Mouse (Mus musculus) C2C12 (cell line): ENCODE measurements around the gene Pcolce2.

Experiments used
- CTCF ChIP-seq: IDR thresholded peaks from one replicate; pipeline ENCODE4 v1.5.1; 2011; ENCODE audit not compliant: control insufficient read depth, insufficient read depth, insufficient read length
- MAX ChIP-seq: IDR thresholded peaks from one replicate; pipeline ENCODE4 v1.6.1; 2011; ENCODE audit warnings: mild to moderate bottlenecking, control low read depth
- USF1 ChIP-seq: IDR thresholded peaks from one replicate; pipeline ENCODE4 v1.6.1; 2011; ENCODE audit warnings: low read depth, mild to moderate bottlenecking, control low read depth, moderate library complexity

DNA sequence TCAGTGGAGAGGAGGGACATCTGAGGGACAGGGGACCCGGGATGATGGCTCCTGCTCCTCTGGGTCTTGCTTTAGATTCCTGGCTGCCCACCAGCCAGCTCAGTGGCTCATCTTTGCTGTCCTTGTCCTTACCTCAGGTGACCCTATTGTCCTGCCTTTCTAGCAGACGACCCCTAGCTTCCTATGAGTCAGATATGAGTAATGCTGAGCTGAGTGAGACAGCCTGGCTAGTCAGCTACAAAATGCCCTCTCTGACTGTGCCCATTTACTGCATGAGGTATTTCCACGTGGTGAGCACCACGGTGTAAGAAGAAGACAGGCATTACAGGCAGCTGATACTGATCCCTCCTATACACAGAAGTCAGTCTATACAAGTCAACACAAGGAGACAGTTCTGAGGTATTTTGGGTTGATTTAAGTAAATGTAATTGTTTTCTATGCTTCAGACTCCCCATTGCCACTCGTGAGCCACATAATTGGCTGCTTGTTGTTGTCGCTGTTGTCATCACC lies 8.9 kb upstream of the Pcolce2 start:
- TF ChIP-seq CTCF (no peak), MAX (peak; percentile 92), USF1 (peak; percentile 37)
